Mouse (Mus musculus) heart, adult 9 months (tissue): Measurements from ENCODE around the gene Flot1.

Experiments
- DNase-seq, 2 experiments: peaks; one replicate each; pipeline ENCODE4 v3.0.0; 2022; ENCODE audit warnings: low spot score in 2 of 2

The Flot1 gene

DNA sequence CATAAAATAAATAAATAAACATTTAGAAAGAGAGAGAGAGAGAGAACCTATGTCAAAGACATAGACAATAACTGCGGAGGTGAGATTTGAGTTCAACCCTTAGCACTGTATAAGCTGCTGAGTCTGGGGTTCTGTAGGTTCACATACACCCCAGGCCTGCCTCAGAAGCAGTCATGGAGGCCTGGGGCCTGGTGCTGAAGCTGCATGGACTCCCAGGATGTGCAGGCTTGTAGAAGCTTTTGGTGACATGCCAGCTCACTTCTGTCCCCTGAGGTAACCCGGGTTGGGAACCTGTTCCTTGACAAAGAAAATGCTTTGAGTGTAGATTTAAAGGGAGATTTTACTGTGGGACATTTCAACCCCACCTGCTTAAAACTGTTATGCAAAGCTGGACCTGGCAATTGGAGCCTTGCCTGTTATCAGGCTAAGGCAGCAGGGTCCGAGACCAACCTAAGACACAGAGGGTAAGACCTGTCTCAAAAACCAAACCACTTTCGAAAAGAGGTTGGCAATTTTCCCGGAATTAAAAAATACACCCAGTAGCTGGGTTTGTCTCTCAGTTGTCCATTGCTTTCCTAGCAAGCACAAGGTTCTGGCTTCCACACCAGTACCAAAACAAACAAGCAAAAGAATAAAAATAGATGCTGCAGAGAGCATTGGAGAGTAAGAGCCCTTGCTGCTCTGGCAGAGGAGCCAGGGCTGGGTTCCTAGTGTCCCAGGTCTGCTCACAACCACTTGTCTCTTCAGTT lies 12.0 kb upstream of the Flot1 start:
- DNase-seq: peak in 1 of 2 experiments; percentile 51

DNA sequence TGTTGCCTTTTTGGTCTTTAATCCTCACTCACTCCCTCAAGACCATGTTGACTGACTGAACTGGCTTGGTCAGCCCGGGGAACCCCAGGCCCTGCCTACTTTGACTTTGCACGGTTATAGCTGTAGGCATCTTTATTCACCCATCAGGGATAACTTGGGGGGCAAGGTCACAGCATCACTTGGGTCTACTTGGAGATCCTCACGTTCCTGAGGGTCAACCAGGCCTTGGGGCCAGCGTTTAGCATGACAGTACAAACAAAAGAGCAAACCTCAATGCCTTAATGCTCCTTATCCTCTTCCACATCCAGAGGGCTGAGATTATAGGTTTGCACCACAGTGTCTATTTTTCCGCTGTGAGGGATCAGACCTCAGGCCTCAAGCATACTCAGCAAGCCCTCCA lies 10.7 kb upstream of the Flot1 start:
- no peak for DNase-seq

DNA sequence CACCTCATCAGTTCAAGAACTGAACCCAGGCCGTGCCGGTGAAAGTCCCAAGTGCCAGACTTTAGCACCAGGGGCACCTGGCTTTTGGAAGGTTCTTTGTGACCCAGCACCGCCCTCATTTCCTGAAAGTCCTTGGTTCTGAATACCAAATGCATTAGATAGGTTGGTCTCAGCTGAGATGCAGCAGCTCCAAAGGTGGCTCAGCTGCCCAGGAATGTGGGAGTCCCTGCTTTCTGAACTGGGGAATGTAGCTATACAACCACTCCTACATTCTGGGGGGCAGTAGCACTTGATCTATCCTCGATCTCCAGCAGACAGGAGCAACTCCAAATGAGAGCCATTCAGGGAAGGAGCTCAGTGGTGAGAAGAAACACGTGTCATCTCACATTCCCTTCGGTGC lies 10.3 kb upstream of the Flot1 start:
- DNase-seq: no peak

DNA sequence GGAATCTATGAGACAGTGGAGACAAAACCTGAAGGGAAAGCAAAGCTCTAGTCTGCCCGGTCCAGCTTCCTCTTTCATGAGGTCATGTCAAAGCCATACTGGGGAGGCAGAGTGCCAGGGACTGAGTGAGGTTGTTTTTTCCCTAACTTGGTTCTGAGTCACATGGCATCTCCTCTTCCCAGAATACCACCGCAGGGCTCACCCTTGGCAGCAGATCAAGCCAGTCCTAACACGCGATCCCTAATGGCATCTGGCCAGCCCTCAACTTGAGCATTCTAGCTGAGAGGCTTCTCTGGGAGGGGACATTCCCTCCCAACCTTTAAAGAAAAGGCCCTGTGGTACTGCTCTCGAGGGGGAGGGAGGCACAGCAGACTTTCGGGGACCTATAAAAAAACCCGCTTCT lies 9.8 kb upstream of the Flot1 start:
- peak; percentile 96 to 97 for DNase-seq

DNA sequence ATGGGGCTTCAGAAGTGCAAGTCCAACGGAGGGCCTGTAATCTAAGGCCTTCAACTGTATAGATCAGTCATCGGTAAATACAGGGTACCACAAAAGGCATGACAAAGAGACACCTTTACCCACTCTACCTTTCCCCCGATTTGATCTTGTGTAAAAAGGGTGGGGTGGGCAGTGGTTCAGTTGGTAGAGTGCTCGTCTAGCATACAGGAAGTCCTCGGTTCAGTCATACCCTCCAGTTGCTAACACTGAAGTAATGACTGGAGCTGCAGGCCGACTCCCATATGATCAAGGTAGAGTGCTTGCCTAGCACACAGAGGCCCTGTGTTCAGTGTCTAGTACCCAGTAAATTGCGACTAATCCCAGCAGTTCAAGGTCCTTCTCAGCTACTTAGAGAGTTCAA lies 9.4 kb upstream of the Flot1 start:
- no peak for DNase-seq

DNA sequence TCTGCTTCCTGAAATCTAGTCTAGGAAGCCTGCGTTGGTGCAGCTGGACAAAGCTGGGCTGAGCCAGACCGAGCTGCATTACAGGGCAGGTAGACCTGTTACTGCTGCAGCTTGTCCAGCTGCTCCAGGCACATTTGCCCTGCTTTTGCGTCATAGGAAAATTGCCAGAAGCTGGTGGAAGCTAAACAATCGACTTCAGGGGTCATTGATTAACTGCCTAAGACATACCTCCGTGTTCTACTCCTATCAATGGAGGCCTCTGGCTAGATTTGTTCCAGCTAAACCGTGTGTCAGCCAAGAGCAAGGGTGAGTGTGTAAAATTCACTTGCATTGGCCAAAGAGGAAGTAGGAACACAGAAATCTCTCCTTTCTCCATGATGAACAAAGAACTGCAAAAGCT lies 8.4 kb upstream of the Flot1 start:
- no peak for DNase-seq

DNA sequence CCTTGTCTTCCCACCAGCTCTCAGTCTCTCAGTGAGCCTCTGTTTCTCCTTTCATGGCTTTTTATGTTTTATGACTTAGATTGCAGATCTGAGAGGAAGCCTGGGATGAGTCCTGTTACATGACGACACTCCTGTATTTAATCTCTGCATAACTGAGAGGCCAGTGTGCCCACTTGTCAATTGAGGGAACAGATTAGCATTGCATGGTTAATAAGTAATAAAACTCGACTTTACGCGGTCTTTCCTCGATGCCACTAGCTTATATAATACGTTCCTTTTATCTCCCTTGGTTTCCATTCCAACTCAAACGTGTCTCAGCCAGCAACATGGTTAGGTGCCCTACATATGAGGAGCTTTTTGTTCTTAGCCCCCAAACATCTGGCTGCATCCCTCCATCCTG lies 7.2 kb upstream of the Flot1 start:
- DNase-seq: no peak

DNA sequence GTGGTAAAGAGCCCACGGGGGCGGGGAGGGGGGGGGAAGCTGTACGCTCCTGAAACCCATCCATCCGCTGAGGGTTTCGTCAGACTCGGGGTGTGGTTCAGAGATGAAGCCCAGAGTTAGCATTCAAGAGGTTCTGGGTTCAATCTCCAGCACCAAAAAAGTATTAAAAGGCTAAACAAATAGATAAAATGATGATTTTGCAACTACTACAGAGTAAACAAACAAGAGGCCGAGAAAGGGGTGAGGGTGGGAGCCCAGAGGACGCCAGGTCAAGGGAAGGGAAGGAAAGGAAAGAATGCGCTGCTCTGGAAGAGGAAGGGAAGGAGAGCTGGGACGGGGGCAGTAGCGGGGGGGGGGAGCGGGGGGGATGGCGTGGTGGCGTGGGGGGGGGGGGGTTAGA lies 6.3 kb upstream of the Flot1 start:
- no peak for DNase-seq

DNA sequence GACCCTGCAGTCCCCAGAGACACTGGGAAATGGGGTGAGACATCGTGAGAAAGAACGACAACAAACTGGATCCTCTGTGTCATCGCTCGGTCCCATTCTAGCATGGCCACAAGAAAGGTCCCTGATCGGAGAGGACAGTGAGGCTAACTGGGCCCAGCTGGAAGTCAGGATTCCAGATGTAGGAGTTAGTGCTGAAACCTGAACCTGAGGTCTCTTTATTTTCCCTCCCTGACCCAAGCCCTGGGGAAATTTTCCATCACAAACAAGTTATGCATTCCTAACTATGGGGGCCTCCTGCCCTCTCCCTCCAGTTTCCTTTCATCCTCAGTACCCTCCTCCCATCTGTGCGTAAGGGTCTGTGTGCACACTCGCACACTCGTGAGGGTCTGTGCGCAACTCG lies 5.8 kb upstream of the Flot1 start:
- no peak for DNase-seq

DNA sequence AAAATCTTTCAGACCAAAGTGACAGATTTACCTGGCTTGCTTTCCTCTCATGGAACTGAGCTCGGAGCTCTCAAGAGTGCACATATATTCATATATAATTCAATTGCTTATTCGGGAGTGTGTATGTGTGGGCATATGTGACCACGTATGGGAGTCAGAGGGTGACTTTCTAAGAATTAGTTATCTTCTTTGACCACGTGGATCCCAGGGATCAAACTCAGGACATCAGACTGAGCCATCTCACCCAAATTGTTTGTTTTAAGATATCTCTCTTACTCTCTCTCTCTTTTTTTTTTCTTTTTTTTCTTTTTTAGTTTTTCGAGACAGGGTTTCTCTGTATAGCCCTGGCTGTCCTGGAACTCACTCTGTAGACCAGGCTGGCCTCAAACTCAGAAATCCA lies 2.9 kb upstream of the Flot1 start:
- no peak for DNase-seq

DNA sequence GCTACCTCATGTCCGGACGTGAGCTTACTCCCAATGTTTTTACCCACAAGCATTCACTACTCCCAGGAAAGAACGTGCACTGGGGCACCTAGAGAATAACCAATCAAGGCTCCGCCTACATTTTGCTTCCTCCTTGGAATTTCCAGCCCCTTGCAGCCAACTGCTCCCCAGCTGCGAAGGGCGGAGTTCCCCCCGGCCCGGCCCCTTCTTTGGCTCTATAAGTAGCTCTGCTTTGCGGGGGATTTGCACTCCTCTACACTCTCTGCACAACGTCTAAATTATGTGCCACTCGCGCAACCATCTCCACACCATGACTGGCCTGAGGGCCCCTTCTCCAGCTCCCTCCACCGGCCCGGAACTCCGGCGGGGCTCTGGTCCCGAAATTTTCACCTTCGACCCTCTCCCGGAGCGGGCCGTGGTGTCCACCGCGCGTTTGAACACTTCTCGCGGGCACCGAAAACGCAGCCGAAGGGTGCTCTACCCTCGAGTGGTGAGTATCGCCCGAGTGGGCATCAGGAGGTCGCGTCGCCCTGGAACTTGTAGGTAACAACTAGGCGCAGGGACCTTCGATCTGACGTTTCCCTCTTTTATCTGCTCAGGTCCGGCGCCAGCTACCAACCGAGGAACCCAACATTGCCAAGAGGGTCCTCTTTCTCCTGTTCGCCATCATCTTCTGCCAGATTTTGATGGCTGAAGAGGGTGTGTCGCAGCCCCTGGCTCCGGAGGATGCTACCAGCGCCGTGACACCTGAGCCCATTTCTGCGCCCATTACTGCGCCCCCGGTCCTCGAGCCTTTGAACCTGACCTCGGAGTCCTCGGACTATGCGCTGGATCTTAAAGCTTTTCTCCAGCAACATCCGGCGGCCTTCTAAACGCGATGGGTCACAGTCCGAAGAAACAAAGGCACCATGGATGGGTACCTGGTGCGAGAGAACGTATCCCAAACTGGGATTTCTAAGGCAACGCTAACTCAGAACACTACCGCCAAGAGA lies 1.3 kb upstream of the Flot1 start, which contains the start of gene Ier3:
TSS of gene Ier3 (plus strand) at position 246 of the 992 bp plus-strand sequence.
- peak; percentile 93 to 96 for DNase-seq

DNA sequence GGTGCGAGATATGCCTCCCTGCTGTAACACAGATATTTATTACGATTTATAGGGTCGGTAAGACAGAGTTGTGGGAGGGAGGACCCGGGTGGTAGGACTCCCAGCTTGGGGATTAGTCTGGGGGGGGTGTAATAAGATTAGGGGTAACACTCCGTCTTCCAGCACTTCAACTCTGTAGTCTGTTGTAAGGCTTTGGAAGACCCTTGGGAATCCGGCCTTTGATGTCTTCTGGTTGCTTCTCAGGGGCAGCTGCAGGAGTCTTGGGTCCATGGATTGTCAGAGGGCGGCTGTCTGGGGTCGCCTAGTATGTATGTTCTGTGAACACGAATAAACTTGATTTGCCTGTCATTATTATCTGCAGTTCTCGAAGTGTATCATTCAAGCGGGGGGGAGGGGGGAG lies 466 bp upstream of the Flot1 start:
- DNase-seq: no peak

DNA sequence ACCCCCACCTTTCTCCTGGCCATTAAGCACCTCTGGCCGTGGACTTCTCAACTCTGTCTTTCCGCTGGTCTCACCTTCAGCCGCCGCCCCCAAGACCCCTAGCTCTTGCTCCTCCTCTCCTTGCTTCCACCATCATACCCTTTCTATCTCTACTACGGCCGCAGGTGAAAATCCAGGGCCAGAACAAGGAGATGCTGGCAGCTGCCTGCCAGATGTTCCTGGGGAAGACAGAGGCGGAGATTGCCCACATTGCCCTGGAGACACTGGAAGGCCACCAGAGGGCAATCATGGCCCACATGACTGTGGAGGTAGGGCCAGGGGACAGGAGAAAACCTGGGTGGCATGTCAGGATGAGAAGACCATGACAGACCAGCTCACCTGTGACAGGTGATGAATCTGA lies 1.4 kb downstream of the Flot1 start:
- DNase-seq: peak in 1 of 2 experiments; percentile 44

DNA sequence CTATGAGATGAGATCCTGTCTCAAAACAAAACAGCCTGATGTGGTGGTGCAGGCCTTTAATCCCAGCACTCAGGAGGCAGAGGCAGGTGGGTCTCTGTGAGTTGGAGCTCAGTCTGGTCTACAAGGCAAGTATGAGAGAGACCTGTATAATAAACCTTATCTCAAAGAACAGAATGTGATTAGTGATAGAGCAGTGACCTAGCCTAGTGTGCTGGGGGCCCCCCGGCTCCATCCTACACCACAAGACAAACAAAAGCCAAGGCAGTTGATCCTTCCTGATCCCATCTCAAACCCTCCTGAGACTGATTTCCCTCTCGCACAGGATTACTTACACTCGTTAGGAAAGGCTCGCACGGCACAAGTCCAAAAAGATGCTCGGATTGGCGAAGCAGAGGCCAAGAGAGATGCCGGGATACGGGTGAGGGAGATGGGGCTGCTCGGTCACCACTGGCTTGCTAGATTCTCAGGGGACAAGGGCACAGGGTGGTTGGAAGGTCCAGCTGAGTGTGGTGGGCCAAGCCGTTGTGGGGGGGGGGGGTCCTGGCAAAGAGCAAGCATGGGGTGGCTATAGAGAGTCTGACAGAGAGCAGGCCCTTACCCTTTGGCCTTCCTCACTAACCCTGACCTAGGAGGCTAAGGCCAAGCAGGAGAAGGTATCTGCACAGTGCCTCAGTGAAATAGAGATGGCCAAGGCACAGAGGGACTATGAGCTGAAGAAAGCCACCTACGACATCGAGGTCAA lies 2.2 kb downstream of the Flot1 start:
- no peak for DNase-seq

DNA sequence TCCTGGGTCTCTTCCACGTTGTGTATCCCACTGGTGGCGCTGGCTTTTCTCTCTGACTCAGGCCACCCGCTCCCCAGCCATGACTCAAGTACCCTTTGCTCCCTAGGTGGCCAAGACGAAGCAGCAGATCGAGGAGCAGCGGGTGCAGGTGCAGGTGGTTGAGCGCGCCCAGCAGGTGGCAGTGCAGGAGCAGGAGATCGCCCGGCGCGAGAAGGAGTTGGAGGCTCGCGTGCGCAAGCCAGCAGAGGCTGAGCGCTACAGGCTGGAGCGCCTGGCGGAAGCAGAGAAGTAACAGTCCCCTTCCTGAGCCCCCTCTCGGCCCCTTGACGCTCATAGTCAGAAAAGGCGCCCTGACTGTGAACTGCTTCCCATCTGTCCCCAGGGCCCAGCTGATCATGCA lies 6.7 kb downstream of the Flot1 start:
- peak; percentile 68 to 75 for DNase-seq

DNA sequence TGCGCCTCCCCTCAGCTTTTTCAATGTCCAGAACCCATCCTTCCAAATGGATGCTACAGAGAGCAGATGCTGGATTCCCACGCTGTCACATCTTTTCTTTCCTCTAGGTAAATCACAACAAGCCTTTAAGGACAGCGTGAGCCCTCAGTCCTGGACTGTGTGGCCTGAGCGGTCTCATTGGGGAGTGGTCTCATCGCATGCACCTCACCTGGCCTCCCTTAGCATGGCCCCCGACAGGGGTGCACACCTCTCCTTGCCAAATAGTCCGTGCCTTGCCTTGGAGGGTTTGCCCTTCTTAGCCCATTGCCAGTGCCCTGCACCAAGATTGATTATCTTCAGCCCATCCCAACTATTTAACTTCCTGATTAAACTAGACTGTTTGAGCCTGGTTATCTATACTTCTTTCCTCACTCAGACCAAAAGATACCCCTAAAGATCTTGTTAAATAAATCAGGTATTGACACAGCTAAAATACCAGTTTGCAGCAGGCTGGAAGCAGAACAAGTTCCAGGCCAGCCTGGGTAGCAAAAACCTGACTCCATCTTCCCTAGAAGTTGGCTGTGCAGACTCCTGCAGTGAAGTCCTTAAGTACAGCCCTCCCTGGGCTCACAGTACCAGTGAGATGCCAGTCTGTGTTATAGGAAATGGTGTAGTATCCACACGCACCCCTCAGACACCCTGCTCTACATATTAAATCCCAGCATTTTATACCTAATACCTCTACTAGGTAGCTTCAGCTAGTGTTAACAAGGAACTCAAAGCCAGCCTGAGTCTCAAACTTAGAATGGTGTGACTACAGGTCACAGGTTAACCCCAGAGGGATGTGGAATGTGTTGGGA lies 9.6 kb downstream of the Flot1 start:
- no peak for DNase-seq

DNA sequence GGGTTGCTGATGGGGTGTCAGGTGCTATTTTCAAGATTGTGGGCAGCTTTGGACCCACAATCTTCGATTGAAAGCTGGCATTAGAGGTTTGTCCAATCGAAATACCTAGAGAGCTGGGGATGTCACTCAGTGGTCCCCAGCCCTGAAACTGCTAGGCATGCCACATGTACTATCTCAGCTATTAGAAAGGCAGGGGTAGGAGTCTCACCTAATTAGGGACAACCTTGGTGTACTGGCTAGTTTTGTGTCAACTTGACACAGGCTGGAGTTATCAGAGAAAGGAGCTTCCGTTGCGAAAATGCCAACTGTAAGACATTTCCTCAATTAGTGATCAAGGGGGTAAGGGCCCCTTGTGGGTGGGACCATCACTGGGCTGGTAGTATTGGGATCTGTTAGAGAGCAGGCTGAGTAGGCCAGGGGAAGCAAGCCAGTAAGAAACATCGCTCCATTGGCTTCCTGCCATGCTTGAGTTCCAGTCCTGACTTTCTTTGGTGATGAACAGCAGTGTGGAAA lies 10.3 kb downstream of the Flot1 start:
- DNase-seq: no peak

DNA sequence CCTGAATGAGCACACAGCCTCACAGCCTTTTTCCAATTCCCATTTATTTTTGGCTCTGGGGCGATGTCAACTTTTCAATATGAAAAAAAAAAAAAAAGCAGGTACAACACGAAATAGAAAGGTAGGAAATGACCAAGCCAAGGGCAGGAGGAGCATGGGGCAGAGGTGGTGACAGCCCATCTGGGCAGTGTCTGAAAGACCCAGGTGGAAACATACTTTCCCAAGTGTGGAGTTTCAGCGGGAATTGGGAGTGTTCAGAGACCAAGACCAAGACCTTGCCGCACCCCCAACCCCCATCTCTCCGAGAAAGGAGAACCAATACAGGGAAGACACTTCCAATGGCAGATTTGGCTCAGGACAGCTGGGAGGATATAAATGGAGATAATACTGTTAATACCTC lies 10.9 kb downstream of the Flot1 start:
- DNase-seq: no peak

DNA sequence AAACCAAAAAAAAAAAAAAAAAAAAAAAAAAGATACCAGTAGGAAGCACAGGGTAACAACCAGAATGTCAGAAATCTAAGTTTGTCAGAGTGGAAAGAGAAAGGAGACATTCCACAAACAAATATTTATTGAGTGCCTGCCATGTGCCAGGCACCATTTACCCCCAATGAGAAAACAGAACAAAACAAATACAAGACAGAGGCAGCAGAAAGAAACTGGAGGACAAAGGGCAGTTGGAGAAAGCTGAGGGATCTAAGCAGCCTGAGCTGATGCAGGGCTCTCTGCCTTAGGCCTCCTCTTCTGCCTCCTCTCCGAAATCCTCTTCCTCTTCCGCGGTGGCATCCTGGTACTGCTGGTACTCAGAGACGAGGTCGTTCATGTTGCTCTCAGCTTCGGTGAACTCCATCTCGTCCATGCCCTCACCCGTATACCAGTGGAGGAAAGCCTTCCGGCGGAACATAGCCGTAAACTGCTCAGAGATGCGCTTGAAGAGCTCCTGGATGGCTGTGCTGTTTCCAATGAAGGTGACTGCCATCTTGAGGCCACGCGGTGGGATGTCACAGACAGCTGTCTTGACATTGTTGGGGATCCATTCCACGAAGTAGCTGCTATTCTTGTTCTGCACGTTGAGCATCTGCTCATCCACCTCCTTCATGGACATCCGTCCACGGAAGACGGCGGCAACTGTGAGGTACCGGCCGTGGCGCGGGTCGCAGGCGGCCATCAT lies 11.8 kb downstream of the Flot1 start:
- peak in 1 of 2 experiments; percentile 22 for DNase-seq

DNA sequence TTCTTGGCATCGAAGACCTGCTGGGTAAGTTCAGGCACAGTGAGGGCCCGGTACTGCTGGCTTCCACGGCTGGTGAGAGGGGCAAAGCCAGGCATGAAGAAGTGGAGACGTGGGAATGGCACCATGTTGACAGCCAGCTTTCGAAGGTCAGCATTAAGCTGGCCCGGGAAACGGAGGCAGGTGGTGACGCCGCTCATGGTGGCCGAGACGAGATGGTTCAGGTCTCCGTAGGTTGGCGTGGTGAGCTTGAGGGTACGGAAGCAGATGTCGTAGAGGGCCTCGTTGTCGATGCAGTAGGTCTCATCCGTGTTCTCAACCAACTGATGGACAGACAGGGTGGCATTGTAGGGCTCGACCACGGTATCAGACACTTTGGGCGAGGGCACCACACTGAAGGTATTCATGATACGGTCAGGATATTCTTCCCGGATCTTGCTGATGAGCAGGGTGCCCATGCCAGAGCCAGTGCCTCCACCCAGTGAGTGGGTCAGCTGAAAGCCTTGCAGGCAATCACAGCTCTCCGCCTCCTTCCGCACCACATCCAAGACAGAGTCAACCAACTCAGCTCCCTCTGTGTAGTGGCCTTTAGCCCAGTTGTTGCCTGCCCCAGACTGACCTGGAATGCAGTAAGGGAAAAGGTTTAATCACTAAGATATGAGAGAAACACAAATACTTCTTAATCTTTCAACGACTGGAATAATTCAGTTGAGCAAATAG lies 12.6 kb downstream of the Flot1 start:
- DNase-seq: no peak
